Mouse (Mus musculus) cortical plate, adult 2 months (tissue): ENCODE data around the gene Mrpl14.
A peak's percentile ranks its signal among the peaks of the same experiment; 100 is the strongest.

Experiments
- CTCF ChIP-seq: fragments of 200-500 bp; IDR thresholded peaks from 2 replicates; pipeline ENCODE4 v1.5.1; 2011; ENCODE audit warnings: mild to moderate bottlenecking, control low read depth, low read length; ENCODE audit not compliant: insufficient read depth; ENCODE audit errors: extremely low read depth
- POLR2A ChIP-seq: fragments of 200-500 bp; IDR thresholded peaks from 2 replicates; pipeline ENCODE4 v1.6.1; 2011; ENCODE audit warnings: mild to moderate bottlenecking, low read length, control low read depth; ENCODE audit not compliant: insufficient read depth; ENCODE audit errors: extremely low read depth

DNA sequence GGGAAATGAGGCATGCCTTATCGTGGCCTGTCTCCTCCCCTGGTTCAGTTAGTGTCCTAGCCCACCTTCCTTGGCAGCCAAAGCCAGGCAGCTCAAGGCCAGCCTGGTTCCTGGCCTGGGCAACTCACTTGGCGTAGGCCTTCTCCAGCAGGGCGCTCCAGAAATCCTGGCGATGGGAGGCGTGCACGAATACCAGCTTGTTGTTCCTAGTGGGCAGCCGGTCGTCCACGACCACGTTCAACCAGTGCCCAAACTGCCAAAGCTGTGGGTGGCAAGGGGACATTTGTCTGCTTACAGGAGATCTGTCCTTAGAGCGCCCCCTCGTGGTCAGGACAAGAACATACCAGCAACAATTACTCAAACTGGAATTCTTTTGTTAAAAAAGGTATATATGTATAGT lies 43.4 kb upstream of the Mrpl14 start:
- peak; percentile 83 for TF ChIP-seq CTCF
- no peak for TF ChIP-seq POLR2A
